Mouse (Mus musculus) small intestine, adult 2 months (tissue): ENCODE data around the gene Hist1h2bg. TPM values are rescaled to one million over a fixed set of nuclear protein-coding genes. Genes with fewer than 3 reads are reported as not detected.
A peak's percentile ranks its signal among the peaks of the same experiment; 100 is the strongest.
"Not testable (repeated sequence)": the region's sequence is repeated elsewhere in the genome, so short reads cannot be mapped to it uniquely, and the experiment has no call there.

Experiments
- H3K27ac ChIP-seq: fragments of 200-500 bp; 2 replicates; pipeline ENCODE4 v1.5.1; 2012; ENCODE audit warnings: low read depth, low read length, control low read depth, inconsistent platforms; ENCODE audit not compliant: insufficient read depth
- H3K27me3 ChIP-seq: fragments of 200-500 bp; 2 replicates; pipeline ENCODE4 v1.6.1; 2012; ENCODE audit warnings: mild to moderate bottlenecking, moderate library complexity, low read length, inconsistent platforms; ENCODE audit not compliant: control insufficient read depth, insufficient read depth
- H3K36me3 ChIP-seq: fragments of 200-500 bp; 2 replicates; pipeline ENCODE4 v1.6.1; 2012; ENCODE audit warnings: mild to moderate bottlenecking, low read length, control low read depth, inconsistent platforms; ENCODE audit not compliant: control insufficient read depth, insufficient read depth
- H3K4me1 ChIP-seq: fragments of 200-500 bp; 2 replicates; pipeline ENCODE4 v1.6.1; 2012; ENCODE audit warnings: low read length, inconsistent platforms, mixed read lengths; ENCODE audit not compliant: control insufficient read depth, insufficient read depth, insufficient read length
- H3K4me3 ChIP-seq: fragments of 200-500 bp; 2 replicates; pipeline ENCODE4 v1.5.1; 2012; ENCODE audit warnings: low read depth, mild to moderate bottlenecking, control low read depth, inconsistent platforms, low read length, moderate library complexity
- CTCF ChIP-seq: fragments of 200-500 bp; IDR thresholded peaks from 2 replicates; pipeline ENCODE4 v1.5.1; 2012; ENCODE audit warnings: low read depth, mild to moderate bottlenecking, control low read depth, inconsistent platforms, low read length, moderate library complexity, mixed read lengths; ENCODE audit not compliant: insufficient replicate concordance, insufficient read length; ENCODE audit errors: extremely low read depth
- POLR2A ChIP-seq: fragments of 200-500 bp; IDR thresholded peaks from 2 replicates; pipeline ENCODE4 v1.6.1; 2012; ENCODE audit warnings: low read depth, mild to moderate bottlenecking, control low read depth, inconsistent platforms, low read length, moderate library complexity
- WGBS: fragments of 180-500 bp; shearing (Covaris S2); methylation state at CpG from one replicate; pipeline ENCODE4 v1.1.7; 2018; 5-methylcytosine and 5-hydroxymethylcytosine counted together
- polyA plus RNA-seq: library from polyadenylated mRNA; depleted of rRNA; stranded (reverse); fragments of >200 nt; gene quantifications from 2 replicates; pipeline ENCODE4 v1.2.3, GENCODE M21; 2012

Gene Hist1h2bg
- polyA plus RNA-seq, 1 experiment = 51.3 TPM

DNA sequence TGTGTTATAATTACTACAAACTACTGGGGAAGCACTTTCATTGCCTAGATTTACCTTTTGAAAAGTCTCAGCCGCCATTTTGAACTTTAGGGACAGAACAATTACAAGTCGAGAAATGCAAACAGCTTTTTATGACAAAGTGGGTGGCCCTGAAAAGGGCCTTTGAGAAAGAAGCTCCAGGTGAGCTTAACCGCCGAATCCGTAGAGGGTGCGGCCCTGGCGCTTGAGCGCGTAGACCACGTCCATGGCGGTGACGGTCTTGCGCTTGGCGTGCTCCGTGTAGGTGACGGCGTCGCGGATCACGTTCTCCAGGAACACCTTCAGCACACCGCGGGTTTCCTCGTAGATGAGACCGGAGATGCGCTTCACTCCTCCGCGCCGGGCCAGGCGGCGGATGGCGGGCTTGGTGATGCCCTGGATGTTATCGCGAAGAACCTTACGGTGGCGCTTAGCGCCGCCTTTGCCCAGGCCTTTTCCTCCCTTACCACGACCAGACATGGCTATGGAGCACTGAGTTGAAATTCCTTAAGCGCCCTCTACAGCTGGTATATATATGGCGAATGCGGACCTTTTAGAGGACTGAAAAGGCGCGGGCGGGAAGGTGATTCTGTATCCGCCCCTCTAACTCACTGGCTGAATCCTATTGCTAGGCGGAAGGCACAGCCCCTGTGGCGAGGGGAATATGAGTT is 19.9 kb upstream of the Hist1h2bg start, which contains the start of gene Hist1h4f:
Gene Hist1h4f, minus strand, starts transcription at position 503 of the 689 bp plus-strand sequence.
- not testable (repeated sequence) for H3K36me3 ChIP-seq, H3K27me3 ChIP-seq, H3K4me1 ChIP-seq
- under 1% methylated on average over 47 of the region's 47 CpGs for WGBS
- H3K27ac ChIP-seq = peak within 1 kb of the TSS; percentile 53
- peak; percentile 85 for TF ChIP-seq POLR2A
- peak within 1 kb of the TSS; percentile 66 for H3K4me3 ChIP-seq

DNA sequence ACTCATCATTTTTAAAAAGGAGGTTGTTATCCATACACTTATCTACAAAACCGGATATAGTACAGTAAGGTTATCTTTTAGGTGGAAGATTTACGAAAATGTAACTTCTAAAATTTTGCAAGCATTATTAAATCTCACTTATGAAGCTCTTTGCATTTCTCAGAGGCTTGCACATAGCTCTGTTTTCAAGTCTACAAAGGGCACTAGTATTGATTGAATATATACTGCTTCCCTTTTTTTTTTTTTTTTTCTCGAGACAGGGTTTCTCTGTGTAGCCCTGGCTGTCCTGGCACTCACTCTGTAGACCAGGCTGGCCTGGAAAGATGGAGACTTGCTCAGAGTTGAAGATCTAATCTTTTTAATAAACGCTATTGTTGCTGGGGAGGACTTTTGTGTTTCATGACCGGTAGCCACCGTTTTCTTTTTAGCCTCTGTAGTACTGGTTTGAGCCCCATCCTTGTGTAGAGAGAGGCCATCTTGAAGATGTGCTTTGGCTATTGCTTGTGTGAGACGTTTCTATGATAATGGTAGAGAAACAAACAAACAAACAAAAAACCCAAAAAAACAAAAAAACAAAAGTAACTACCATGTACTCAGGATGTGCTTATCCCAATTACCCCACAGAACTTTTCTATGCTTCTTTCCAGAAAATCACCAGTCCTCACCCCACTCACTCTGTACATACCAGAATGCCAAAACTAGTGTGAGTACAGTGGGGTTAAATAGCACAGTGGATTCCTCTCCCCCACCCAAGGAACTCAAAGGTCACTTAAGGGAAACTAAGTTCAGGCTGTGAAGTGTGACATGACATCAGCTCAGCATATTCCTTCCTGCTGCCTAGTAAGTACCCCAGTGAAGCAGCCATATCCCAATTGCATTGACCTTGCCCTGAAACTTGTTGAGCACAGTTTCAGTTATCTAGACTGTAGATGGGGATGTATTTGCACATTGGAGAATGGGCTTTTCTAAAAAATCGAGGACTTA is 19.0 kb upstream of the Hist1h2bg start:
- WGBS = 38% methylated on average over 8 of the region's 8 CpGs
- peak overlapping the region; percentile 53; the same call in 1 of the 2 replicates for H3K27ac ChIP-seq

GRCm38 (mm10) chr13:23552962-23553361 is 18.2 kb upstream of the Hist1h2bg start, which contains the start of gene Hist1h1d:
Hist1h1d (plus strand) TSS chr13:23553262.
- no peaks in the 10 kb centered on the region for H3K36me3 ChIP-seq
- peaks cover 2% of the 10 kb centered on the region; the same call in 1 of the 2 replicates for H3K4me1 ChIP-seq
- no peak within 1 kb of the TSS for H3K4me3 ChIP-seq
- H3K27ac ChIP-seq = no peak within 1 kb of the TSS
- TF ChIP-seq CTCF (no peak), POLR2A (no peak)
- no peaks in the 10 kb centered on the region for H3K27me3 ChIP-seq

More for the DNA sequence above, 19.0 kb upstream of the Hist1h2bg start:
- H3K27me3 ChIP-seq = no peaks in the 10 kb centered on the region
- H3K4me3 ChIP-seq = no peak overlapping the region
- TF ChIP-seq POLR2A (no peak), CTCF (no peak)
- peaks cover 2% of the 10 kb centered on the region; the same call in 1 of the 2 replicates for H3K4me1 ChIP-seq
- H3K36me3 ChIP-seq = no peaks in the 10 kb centered on the region

DNA sequence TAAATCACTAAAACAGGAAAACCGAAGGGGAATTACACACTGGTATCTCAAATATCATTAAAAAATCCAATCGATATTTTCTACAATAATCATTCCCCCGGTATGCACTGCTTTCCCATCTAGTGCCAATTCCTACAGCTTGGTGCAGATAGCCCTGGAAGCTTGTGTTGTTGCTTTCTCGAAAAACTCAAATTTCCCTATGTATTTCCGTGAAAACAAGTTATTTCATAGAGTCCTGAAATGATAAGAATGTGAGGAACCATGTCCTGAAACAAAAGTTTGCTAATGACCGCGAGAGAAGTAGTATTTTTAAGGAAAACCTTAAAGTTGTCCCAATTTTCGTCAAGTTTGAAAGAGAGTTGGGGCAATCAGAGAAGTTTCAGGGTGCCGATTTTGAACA is 16.8 kb upstream of the Hist1h2bg start:
- H3K4me3 ChIP-seq = no peak overlapping the region
- WGBS = 9% methylated on average over 9 of the region's 9 CpGs
- TF ChIP-seq POLR2A (no peak), CTCF (no peak)
- H3K27ac ChIP-seq = peak overlapping the region; percentile 53
- no peaks in the 10 kb centered on the region for H3K36me3 ChIP-seq
- peaks cover 2% of the 10 kb centered on the region; the same call in 1 of the 2 replicates for H3K4me1 ChIP-seq
- H3K27me3 ChIP-seq = no peaks in the 10 kb centered on the region

DNA sequence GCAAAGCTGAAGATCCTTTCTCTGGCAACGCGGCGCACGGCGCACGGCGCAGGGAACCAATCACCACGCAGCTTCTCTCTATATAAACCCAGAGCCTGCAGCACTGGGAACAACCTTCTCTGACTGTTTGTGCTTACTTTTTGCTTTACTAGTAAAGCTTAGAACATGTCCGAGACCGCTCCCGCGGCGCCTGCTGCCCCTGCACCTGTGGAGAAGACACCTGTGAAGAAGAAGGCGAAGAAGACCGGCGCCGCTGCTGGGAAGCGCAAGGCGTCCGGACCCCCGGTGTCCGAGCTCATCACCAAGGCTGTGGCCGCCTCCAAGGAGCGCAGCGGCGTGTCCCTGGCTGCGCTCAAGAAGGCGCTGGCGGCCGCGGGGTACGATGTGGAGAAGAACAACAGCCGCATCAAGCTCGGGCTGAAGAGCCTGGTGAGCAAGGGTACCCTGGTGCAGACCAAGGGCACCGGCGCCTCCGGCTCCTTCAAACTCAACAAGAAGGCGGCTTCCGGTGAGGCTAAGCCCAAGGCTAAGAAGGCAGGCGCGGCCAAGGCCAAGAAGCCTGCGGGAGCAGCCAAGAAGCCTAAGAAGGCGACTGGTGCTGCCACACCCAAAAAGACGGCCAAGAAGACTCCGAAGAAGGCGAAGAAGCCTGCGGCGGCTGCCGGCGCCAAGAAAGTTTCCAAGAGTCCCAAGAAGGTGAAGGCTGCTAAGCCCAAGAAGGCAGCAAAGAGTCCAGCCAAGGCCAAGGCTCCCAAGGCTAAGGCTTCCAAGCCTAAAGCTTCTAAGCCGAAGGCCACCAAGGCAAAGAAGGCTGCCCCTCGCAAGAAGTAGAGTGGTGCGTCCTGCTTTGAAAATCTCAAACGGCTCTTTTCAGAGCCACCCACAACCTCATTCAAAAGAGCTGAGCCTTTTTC is 16.0 kb upstream of the Hist1h2bg start:
- Histone ChIP-seq H3K36me3 (no peaks in the 10 kb centered on the region), H3K27me3 (no peaks in the 10 kb centered on the region), H3K4me1 (peaks cover 2% of the 10 kb centered on the region; the same call in 1 of the 2 replicates), H3K4me3 (peak overlapping the region; percentile 83), H3K27ac (peak overlapping the region; percentile 96)
- under 1% methylated on average over 54 of the region's 54 CpGs for WGBS
- TF ChIP-seq CTCF (no peak), POLR2A (peak; percentile 83)

GRCm38 (mm10) chr13:23555839-23556416 is 15.3 kb upstream of the Hist1h2bg start:
- H3K36me3 ChIP-seq = no peaks in the 10 kb centered on the region
- whole genome bisulfite sequencing = under 1% methylated on average over 18 of the region's 18 CpGs
- H3K27ac ChIP-seq = peak overlapping the region; percentile 96
- TF ChIP-seq CTCF (no peak), POLR2A (no peak; the same call in 1 of the 2 replicates)
- no peaks in the 10 kb centered on the region for H3K27me3 ChIP-seq
- H3K4me3 ChIP-seq = peak overlapping the region; percentile 83
- no peaks in the 10 kb centered on the region; the same call in 1 of the 2 replicates for H3K4me1 ChIP-seq
